Mouse (Mus musculus) lung, embryonic 14.5 days (tissue): ENCODE results near the gene 2510039O18Rik. TPM values are rescaled to one million over a fixed set of nuclear protein-coding genes. Genes with fewer than 3 reads are reported as not detected.

Experiments used
- ATAC-seq: fragments of 200-750 bp; cut with Nextera tagmentation; 2 replicates; pipeline ENCODE4 v1.8.0; 2017; ENCODE audit warnings: mild to moderate bottlenecking, moderate TSS enrichment, moderate library complexity; ENCODE audit not compliant: insufficient read depth
- DNase-seq: peaks from one replicate; pipeline ENCODE4 v3.0.0-alpha.2; 2015
- H3K27ac ChIP-seq: fragments of 300-500 bp; sonication (generic); 2 replicates; pipeline ENCODE4 v1.5.1; 2014; ENCODE audit warnings: low read depth, mild to moderate bottlenecking, moderate library complexity
- H3K27me3 ChIP-seq: fragments of 300-500 bp; sonication (generic); 2 replicates; pipeline ENCODE4 v1.6.1; 2014; ENCODE audit warnings: low read length, control low read depth; ENCODE audit not compliant: insufficient read depth
- H3K36me3 ChIP-seq: fragments of 300-500 bp; sonication (generic); 2 replicates; pipeline ENCODE4 v1.6.1; 2014; ENCODE audit warnings: control low read depth; ENCODE audit not compliant: insufficient read depth
- H3K4me1 ChIP-seq: fragments of 300-500 bp; sonication (generic); 2 replicates; pipeline ENCODE4 v1.6.1; 2014; ENCODE audit warnings: antibody characterized with exemption, control low read depth; ENCODE audit not compliant: insufficient read depth
- H3K4me2 ChIP-seq: fragments of 300-500 bp; sonication (generic); 2 replicates; pipeline ENCODE4 v1.6.1; 2014; ENCODE audit warnings: mild to moderate bottlenecking
- H3K4me3 ChIP-seq: fragments of 300-500 bp; sonication (generic); 2 replicates; pipeline ENCODE4 v1.5.1; 2014; ENCODE audit warnings: low read depth, low read length
- H3K9ac ChIP-seq: fragments of 300-500 bp; sonication (generic); 2 replicates; pipeline ENCODE4 v1.6.1; 2014
- H3K9me3 ChIP-seq: fragments of 300-500 bp; sonication (generic); 2 replicates; pipeline ENCODE4 v1.6.1; 2016; ENCODE audit warnings: low read depth, low read length, control low read depth
- CTCF ChIP-seq: IDR thresholded peaks from 2 replicates; pipeline ENCODE4 v1.5.1; 2016; ENCODE audit warnings: antibody characterized with exemption, low read depth
- WGBS: fragments of 180-500 bp; shearing (Covaris S2); extraction: QIAGEN DNeasy Blood & Tissue Kit; methylation state at CpG from one replicate; pipeline ENCODE4 v1.1.7; 2014; 5-methylcytosine and 5-hydroxymethylcytosine counted together
- polyA plus RNA-seq: library from polyadenylated mRNA; unstranded; fragments of >200 nt; fragmentation: Nextera tagmentation; extraction: Ambion mirVana; gene quantifications from 2 replicates; pipeline ENCODE4 v1.2.1, GENCODE M21; 2014

2510039O18Rik gene
- polyA plus RNA-seq, 1 experiment from 2014 or later, result 22.5 TPM

DNA sequence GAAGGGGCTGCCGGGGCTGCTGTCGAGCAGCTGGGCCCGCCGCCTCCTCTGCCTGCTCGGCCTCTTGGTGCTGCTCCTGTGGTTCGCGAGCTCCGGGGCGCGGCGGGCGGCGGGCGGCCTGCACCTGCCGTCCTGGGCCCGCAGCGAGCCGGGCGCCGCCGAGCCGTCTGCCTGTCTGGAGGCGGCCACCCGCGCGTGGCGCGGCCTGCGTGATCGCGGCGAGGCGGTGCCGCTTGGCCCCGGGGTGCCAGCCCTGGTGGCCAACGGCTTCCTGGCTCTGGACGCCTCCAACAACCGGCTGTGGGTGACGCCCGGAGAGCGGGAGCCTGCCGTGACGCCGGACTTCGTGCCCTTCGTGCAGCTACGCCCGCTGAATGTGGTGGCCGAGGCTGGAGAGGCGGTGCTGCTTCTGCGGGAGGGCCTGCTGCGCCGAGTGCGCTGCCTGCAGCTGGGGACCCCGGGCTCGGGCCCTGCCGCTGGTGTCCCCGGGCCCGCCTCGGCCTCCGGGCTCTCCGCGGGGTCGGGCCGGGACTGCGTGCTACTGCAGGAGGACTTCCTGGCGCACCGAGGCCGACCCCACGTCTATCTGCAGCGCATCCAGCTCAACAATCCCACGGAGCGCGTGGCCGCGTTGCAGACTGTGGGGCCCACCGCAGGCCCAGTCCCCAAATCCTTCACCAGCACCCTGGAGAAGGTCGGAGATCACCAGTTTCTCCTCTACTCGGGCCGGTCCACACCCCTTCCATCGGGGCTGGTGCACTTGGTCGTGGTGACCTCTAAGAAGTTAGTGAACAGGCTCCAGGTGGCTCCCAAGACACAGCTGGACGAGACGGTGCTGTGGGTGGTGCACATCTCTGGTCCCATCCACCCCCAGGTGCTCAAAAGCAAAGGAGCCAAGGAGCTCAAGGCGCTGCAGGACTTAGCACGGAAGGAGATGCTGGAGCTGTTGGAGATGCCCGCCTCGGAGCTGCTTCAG is 638 bp downstream of the 2510039O18Rik start:
- Histone ChIP-seq H3K27me3 (no peaks in the 10 kb centered on the region), H3K9ac (peak overlapping the region; percentile 79), H3K4me3 (peak overlapping the region; percentile 88), H3K4me2 (peak overlapping the region; percentile 97), H3K9me3 (no peaks in the 10 kb centered on the region), H3K36me3 (peaks cover 23% of the 10 kb centered on the region), H3K4me1 (peaks cover 14% of the 10 kb centered on the region), H3K27ac (no peak overlapping the region)
- WGBS, result 5% methylated on average over 80 of the region's 88 CpGs
- TF ChIP-seq CTCF, result no peak
- peak; percentile 32 for ATAC-seq
- peak; percentile 22 for DNase-seq

DNA sequence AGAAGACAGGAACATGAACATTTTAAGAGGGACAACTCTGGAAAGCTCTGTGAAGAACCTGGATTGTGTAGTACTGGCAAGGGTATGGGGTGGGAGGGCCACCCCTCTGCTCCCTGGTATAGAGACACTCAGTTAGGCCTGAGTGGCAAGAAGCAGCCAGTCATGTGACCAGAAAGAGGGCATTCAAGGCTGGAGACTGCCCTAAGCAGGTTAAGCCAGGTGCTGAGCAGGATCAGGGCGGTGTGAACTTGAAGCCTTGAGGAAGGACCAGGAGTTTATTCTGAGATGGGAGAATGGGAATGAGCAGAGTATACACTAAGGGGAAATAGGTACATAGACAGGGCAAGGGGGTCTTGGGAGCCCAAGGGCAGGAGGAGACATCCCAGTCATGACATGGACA is 2.3 kb downstream of the 2510039O18Rik start:
- Histone ChIP-seq H3K27me3 (no peaks in the 10 kb centered on the region), H3K9ac (no peak overlapping the region), H3K27ac (no peak overlapping the region), H3K4me1 (peaks cover 14% of the 10 kb centered on the region), H3K9me3 (no peaks in the 10 kb centered on the region), H3K4me3 (no peak overlapping the region), H3K36me3 (peaks cover 39% of the 10 kb centered on the region), H3K4me2 (peak overlapping the region; percentile 97; the same call in 1 of the 2 replicates)
- TF ChIP-seq CTCF, result no peak
- WGBS, result 89% methylated on average over 1 of the region's 1 CpGs
- ATAC-seq (no peak), DNase-seq (no peak)

DNA sequence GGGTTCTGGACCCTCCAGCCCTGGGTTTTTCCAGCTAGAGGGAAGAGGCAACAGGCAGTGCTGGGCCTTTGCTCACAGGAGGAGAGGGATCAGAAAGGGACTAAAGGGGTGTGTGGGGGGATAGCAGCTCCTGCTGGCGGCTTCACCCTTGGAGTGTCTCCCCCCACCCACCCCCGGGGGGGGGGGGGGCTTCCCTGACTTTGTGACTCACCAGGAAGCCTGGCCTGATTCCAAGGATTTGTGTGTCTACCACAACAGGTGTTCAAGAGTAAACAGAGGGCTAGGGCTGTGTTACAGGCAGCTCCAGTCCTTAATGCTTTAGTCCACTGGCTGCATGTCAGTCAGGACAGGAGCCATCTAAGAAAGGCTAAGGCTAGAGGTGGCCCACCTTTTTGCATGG is 6.8 kb downstream of the 2510039O18Rik start:
- no peak overlapping the region for H3K27ac ChIP-seq
- no peak overlapping the region for H3K9ac ChIP-seq
- no peak for DNase-seq
- peaks cover 39% of the 10 kb centered on the region for H3K36me3 ChIP-seq
- 31% methylated on average over 2 of the region's 2 CpGs for WGBS
- H3K9me3 ChIP-seq, result no peaks in the 10 kb centered on the region
- H3K27me3 ChIP-seq, result no peaks in the 10 kb centered on the region
- no peak overlapping the region for H3K4me3 ChIP-seq
- TF ChIP-seq CTCF, result no peak
- no peak overlapping the region for H3K4me2 ChIP-seq
- 0 out of 2 replicates have a peak, but pooled peaks have one; percentile 30 for ATAC-seq
- H3K4me1 ChIP-seq, result no peaks in the 10 kb centered on the region

DNA sequence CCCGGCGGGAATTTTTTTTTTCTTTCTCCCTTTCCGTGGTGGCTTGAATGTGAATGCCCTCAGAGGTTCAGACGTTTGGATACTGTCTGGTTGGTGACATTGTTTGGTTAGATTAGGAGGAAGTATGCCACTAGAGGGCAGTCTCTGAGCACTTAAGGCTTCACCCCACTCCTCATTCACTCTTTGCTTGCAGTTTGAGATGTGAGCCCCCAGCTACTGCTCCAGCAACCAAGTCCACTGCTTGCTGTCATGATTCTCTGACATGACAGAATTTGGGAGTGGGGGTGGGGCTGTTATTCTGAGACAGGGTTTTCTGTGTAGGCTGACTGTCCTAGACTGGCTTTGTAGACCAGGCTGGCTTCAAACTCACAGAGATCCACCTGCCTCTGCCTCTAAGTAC is 12.9 kb downstream of the 2510039O18Rik start:
- Histone ChIP-seq H3K4me3 (no peak overlapping the region), H3K36me3 (no peaks in the 10 kb centered on the region), H3K9ac (no peak overlapping the region), H3K4me2 (no peak overlapping the region), H3K4me1 (no peaks in the 10 kb centered on the region), H3K9me3 (no peaks in the 10 kb centered on the region), H3K27me3 (no peaks in the 10 kb centered on the region), H3K27ac (no peak overlapping the region)
- no peak for ATAC-seq
- DNase-seq, result peak; percentile 74
- TF ChIP-seq CTCF, result peak; percentile 64
- 9% methylated on average over 4 of the region's 4 CpGs for WGBS

DNA sequence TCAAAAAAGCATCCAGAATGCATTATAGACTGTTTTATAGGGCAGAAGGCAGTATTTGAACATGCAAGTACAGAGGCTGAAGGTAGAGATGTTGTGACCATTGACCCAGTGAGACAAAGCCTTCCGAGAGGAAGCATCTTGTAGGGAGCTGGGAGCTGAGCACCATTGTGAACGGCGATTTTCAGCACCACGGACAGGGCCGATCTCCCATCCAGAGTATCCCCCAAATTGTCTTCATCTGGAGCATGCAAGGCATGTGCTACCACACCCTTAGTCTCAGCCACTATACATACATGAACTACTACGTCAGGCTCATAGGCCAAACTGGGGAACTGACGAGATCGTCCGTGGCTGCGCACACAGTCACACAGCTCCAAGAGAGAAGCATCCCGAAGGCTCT is 16.4 kb downstream of the 2510039O18Rik start:
- Histone ChIP-seq H3K4me3 (no peak overlapping the region), H3K27ac (no peak overlapping the region), H3K4me2 (no peak overlapping the region), H3K4me1 (no peaks in the 10 kb centered on the region), H3K36me3 (no peaks in the 10 kb centered on the region), H3K27me3 (no peaks in the 10 kb centered on the region), H3K9me3 (no peaks in the 10 kb centered on the region), H3K9ac (no peak overlapping the region)
- WGBS, result 39% methylated on average over 11 of the region's 11 CpGs
- ATAC-seq, result no peak
- TF ChIP-seq CTCF, result no peak
- peak; percentile 80 for DNase-seq

DNA sequence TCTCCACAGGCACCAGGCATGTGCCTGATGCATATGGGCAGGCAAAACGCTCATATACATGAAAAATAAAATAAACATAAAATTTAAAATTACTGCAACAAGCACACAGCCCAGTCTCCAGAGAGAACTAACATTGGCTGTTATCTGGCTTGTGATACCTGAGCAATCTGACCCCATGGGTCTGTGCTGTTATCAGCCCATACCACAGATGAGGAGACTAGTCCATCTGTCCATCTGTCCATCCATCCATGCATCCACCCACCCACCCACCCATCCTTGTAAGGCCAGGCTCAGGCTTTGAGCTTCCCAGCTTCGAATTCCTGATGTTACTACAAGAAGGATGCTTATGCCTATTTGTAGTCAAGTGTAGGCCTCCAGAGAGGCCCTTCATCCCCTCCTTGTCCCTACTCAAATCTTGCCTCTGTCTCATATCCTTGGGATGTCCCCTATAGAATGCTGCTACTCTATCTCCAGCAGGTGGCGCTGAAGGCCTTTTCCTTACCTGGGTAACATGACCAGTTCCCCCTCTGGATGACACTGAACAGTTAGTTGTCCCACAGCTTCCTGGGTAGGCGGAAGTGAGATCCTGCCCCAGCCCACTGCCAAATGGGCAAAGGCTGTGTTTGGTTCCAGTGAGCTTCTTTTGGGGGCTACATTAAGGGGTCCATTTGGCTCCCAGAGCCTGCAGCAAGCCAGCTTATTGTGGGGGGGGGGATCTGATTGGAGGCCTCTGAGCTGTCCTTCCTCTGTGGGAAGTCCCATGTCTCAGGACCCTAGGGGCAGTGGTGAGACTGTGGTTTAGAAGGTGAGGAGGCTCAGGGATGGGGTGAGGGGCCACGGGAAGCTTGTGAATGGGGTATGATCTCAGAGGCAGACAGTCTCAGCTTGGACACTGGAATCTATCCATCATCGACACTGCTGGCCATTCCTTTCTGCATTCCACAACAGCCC is 19.5 kb downstream of the 2510039O18Rik start:
- peak; percentile 71 for TF ChIP-seq CTCF
- Histone ChIP-seq H3K27me3 (no peaks in the 10 kb centered on the region), H3K9me3 (no peaks in the 10 kb centered on the region), H3K9ac (no peak overlapping the region), H3K4me2 (no peak overlapping the region), H3K4me1 (no peaks in the 10 kb centered on the region), H3K27ac (no peak overlapping the region), H3K4me3 (no peak overlapping the region), H3K36me3 (no peaks in the 10 kb centered on the region)
- DNase-seq, result peak; percentile 79
- 34% methylated on average over 6 of the region's 6 CpGs for WGBS
- ATAC-seq, result peak; percentile 56
